Mouse (Mus musculus): ENCODE measurements around the gene 4921530L21Rik. TPM values are rescaled to one million over a fixed set of nuclear protein-coding genes. Genes with fewer than 3 reads are reported as not detected.

Gene 4921530L21Rik
- polyA plus RNA-seq (2012; rRNA removed), result not detected in 2 replicates

DNA sequence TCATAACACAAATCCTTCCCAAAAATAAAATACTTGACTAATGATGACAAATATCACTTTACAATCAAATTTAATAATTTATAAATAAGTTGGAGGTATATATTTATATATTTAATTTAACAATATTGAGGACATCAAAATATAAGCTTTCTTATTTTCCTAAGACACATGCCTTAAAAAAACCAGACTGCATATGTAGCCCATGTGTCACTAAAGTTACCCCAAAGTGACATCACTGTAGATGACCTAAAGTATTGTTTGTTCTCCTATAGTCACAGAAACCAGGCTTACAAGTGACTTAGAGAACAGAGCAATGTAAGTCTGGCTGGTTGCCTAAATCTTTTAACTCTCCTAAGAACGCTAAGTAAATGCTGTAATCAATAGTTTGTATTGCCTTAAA, at the start of gene 4921530L21Rik:
4921530L21Rik (plus strand) TSS at position 301 of the 400 bp plus-strand sequence.
- no peak for DNase-seq (ENCODE audit: low read depth)
- TF ChIP-seq CTCF (IDR thresholded peaks at IDR 0.05; ENCODE audit: borderline replicate concordance, extremely low read depth, insufficient read depth, insufficient read length), result no peak
- TF ChIP-seq POLR2A (IDR thresholded peaks at IDR 0.05; ENCODE audit: borderline replicate concordance, extremely low read depth, insufficient read depth, insufficient read length, poor library complexity, severe bottlenecking), result no peak

DNA sequence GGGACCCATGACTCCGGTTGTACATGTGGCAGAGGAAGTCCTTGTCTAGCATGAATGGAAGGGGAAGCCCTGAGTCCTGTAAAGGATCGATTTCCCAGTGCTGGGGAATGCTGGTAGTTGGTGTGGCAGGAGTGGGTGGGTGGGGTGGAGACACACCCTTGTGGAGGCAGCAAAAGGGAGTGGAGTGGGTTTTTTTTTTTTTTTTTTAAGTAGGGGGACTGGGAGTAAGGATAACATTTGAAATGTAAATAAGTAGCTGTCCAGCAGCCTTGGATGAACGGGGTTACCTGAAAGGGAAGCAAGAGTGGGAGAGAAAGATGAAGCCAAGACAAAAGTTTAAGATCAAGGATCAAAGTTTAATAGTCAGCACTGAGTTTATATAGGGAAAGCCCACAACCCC, 47.2 kb upstream of the 4921530L21Rik start:
- no peak for DNase-seq (ENCODE audit: low read depth)
- no peak for TF ChIP-seq POLR2A (IDR thresholded peaks at IDR 0.05; ENCODE audit: borderline replicate concordance, extremely low read depth, insufficient read depth, insufficient read length, poor library complexity, severe bottlenecking)
- no peak for TF ChIP-seq CTCF (IDR thresholded peaks at IDR 0.05; ENCODE audit: borderline replicate concordance, extremely low read depth, insufficient read depth, insufficient read length)

DNA sequence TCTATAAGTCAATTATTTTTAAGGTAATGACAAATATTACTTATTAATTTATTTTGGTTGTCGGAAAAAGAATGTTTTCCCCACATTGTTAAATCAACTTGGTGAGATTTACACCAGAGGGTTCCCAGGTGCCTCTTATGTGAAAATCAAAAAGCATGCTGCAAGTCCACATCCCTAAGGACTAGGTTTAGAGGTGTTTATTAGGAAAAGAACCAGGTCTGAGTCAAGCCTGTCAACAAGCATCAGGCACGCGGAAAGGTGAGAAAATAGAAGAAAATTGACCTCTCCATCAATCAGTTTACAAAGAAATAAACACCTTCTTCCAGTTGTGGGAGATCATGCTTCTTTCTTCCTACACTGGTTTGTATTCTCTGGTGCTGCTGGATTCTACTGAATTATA, 18.1 kb upstream of the 4921530L21Rik start:
- peak; percentile 14 for DNase-seq (ENCODE audit: low read depth)
- TF ChIP-seq CTCF (IDR thresholded peaks at IDR 0.05; ENCODE audit: borderline replicate concordance, extremely low read depth, insufficient read depth, insufficient read length) (no peak), POLR2A (IDR thresholded peaks at IDR 0.05; ENCODE audit: borderline replicate concordance, extremely low read depth, insufficient read depth, insufficient read length, poor library complexity, severe bottlenecking) (no peak)

DNA sequence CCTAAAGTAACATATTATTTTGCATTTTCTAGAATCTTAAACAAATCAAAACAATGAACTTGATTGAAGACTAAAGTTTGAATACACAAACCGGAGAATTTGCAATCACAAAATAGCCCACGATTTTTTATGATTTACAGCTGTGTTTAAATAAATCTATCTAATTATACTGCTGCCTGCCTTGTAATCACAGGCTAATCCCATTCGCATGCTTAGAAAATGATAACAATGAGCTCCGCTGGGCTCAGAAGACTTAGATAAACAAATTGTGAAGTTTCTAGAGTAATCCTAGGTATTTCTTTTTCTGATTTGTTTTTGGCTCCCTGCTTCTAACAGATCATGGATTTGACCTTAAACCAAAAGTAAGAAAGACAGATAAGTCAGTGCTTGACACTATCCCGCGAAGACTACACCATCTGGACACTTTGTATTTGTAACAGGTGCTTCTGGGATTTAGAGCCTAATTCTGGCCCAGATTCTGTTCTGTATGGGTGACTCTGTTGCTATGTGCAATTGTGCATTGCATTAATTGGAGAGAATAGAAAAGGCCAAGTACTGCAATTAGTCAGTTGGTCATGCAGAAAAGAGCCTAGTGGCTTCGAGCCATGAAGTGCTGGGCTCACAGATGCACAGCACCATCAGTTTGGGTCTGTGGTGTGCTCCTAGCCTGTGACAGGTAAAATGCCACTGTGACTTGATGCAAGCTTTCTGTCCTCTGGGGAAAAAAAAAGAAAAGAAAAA, 15.2 kb upstream of the 4921530L21Rik start:
- peak; percentile 89 for DNase-seq (ENCODE audit: low read depth)
- no peak for TF ChIP-seq CTCF (IDR thresholded peaks at IDR 0.05; ENCODE audit: borderline replicate concordance, extremely low read depth, insufficient read depth, insufficient read length)
- no peak for TF ChIP-seq POLR2A (IDR thresholded peaks at IDR 0.05; ENCODE audit: borderline replicate concordance, extremely low read depth, insufficient read depth, insufficient read length, poor library complexity, severe bottlenecking)

DNA sequence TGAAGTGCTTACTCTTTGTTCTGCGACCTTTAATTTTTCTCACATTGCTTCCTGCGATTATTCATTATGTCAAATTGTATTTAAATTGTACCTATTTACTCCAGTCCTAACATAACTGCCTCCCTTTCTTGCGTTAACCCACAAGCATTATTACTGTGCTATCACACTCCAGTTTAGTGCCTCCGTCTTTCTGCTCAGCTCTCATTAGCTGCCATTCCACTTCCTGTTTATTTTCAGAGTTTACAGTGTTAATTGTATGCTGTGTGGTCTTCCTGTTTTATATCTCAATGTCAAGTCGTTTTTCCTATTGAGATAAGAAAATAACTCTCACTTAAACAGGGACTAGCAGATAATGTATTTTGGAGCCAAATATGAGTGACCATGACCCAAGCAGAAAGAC, 9.0 kb upstream of the 4921530L21Rik start:
- no peak for TF ChIP-seq CTCF (IDR thresholded peaks at IDR 0.05; ENCODE audit: borderline replicate concordance, extremely low read depth, insufficient read depth, insufficient read length)
- DNase-seq (ENCODE audit: low read depth), result no peak

DNA sequence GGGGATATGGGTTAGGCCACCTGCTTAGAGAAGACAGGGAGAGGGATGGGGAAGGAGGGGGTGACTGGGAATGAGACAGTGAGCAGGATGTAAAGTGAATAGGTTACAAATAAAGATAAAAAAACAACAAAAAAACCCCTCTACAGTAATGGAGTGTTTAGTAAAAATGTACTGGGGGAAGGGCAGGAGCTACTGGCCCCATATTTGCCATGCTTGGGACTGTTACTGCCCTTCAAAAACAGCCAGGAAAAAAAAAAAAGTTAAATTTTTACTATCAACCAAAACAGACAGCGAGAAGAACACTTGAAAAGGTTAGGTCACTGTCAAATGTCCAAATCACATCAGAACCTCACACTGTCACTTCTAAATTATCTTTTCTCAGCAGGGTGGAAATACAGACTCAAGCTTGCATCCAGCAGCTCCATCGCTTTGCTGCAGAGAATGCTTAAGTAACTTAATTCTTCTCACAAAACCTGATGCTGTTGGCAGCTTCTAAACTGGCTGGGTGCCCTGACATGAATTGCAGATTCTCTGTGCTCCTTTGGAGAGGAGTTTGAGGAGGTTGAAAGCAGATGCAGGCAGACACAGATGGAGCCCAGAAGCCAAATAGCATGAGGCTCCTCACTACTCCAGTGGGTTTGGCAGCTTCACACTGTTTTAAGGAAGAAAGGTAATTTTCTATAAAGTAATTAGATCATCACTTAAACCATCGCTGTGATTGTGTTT, 4.1 kb upstream of the 4921530L21Rik start:
- TF ChIP-seq CTCF (IDR thresholded peaks at IDR 0.05; ENCODE audit: borderline replicate concordance, extremely low read depth, insufficient read depth, insufficient read length) (no peak), POLR2A (IDR thresholded peaks at IDR 0.05; ENCODE audit: borderline replicate concordance, extremely low read depth, insufficient read depth, insufficient read length, poor library complexity, severe bottlenecking) (no peak)
- DNase-seq (ENCODE audit: low read depth), result peak; percentile 96

DNA sequence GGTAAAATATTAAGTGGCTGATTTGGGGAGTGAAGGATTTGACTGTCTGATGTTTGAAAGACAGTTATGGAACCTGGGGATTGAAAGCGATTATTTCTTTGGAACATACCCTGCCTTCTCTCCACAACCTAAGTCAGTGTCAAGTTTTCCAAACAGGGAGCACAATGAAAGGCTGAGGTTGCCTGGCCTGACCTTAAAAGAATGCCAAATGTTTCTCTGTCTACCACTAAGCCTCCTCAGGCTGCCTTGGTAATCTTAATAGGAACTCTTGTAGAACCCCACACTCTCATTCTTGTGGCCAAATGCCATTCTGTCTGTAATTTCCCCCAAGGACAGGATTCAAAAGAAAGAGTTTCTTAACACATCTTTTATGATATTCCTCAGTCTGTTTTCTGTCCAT, 3.5 kb upstream of the 4921530L21Rik start:
- DNase-seq (ENCODE audit: low read depth), result peak; percentile 39
- TF ChIP-seq CTCF (IDR thresholded peaks at IDR 0.05; ENCODE audit: borderline replicate concordance, extremely low read depth, insufficient read depth, insufficient read length) (no peak), POLR2A (IDR thresholded peaks at IDR 0.05; ENCODE audit: borderline replicate concordance, extremely low read depth, insufficient read depth, insufficient read length, poor library complexity, severe bottlenecking) (no peak)

DNA sequence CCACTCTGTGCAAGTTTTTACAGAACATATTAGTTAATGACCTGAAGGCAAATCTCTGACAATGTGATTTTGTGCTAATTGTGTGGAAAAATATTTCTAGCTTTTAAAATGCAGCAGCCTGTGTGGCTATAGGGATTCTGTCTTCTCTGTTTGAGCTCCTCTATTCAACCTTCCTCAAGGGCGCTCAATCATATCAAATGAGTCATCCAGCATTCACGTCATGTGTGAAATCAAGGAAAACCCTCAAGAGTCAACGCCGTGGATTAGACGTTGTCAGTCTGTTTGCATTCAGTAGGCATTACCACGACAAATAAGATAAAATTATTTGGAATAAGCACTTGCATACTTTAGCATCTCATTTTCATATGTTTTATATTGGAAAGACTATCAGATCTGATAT, 18.4 kb downstream of the 4921530L21Rik start:
- DNase-seq (ENCODE audit: low read depth), result peak; percentile 81
- TF ChIP-seq CTCF (IDR thresholded peaks at IDR 0.05; ENCODE audit: borderline replicate concordance, extremely low read depth, insufficient read depth, insufficient read length) (no peak), POLR2A (IDR thresholded peaks at IDR 0.05; ENCODE audit: borderline replicate concordance, extremely low read depth, insufficient read depth, insufficient read length, poor library complexity, severe bottlenecking) (no peak)

DNA sequence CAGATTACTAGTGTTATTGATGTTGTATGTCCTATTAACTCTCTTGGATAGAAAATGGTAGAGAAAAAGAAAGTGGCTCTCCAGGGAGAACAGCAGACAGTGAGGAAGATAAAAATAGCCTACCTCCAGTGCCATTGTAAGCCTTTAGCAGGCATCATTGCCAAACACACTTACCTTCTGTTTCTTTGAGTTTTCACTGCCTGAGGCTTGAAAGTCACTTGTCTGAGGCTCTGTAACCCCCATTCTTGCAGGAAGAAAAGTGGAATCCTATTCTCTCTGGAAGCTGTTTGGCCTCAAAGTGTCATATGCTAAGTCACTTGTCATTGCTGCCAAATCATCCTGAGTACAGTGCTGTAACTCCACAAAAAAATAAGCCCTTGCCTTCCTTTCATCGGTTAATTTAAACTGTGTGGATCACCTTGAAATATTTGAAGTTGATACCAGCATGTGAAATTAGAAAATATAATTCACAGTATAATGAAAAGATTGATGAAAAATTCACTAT, 23.6 kb downstream of the 4921530L21Rik start:
- DNase-seq (ENCODE audit: low read depth), result peak; percentile 60
- no peak for TF ChIP-seq POLR2A (IDR thresholded peaks at IDR 0.05; ENCODE audit: borderline replicate concordance, extremely low read depth, insufficient read depth, insufficient read length, poor library complexity, severe bottlenecking)
- TF ChIP-seq CTCF (IDR thresholded peaks at IDR 0.05; ENCODE audit: borderline replicate concordance, extremely low read depth, insufficient read depth, insufficient read length), result no peak

DNA sequence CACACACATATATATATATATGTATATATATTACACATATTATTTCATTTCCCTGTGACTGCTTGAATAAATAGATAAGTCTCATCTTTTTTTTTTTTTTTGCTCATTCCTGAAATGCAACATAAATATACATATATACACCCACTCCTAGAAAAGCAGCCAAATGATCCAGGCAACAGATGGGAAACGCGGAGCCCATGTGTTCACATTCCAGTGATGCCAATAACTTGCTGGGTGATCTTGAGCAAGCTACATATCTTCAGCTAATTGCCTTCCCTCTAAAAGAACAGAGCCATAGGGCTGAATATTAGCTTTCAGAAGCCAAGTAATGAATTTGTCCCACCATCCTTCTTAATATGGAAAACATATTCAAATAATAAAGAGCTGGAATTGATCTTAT, 32.2 kb downstream of the 4921530L21Rik start:
- TF ChIP-seq POLR2A (IDR thresholded peaks at IDR 0.05; ENCODE audit: borderline replicate concordance, extremely low read depth, insufficient read depth, insufficient read length, poor library complexity, severe bottlenecking), result no peak
- TF ChIP-seq CTCF (IDR thresholded peaks at IDR 0.05; ENCODE audit: borderline replicate concordance, extremely low read depth, insufficient read depth, insufficient read length), result no peak
- DNase-seq (ENCODE audit: low read depth), result peak; percentile 88

DNA sequence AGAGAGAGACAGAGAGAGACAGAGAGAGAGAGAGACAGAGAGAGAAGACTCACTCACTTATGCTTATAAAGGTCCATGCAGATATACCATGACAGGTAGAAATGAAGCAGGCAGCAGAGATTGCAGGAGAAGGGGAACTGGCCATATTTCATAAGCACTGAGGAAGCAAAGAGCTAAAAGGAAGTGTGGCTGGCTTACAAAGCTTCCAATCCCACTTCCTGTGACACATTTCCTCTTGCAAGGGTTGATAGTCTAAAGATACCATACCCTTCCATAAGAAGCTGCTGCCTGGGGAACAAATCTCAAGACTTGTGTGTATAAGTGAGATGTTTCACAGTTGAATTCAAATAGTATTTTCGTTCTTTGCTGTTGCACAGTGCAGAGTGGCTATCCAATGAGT, 45.7 kb downstream of the 4921530L21Rik start:
- DNase-seq (ENCODE audit: low read depth), result no peak
- TF ChIP-seq CTCF (IDR thresholded peaks at IDR 0.05; ENCODE audit: borderline replicate concordance, extremely low read depth, insufficient read depth, insufficient read length) (no peak), POLR2A (IDR thresholded peaks at IDR 0.05; ENCODE audit: borderline replicate concordance, extremely low read depth, insufficient read depth, insufficient read length, poor library complexity, severe bottlenecking) (no peak)
